Comparison of ENCODE assay signal across 8 mouse cellular contexts in genomic region chr11:62746001-62746533, GRCm38 (mm10). TPM values are rescaled to one million over a fixed set of nuclear protein-coding genes. Genes with fewer than 3 reads are reported as not detected.
DNase-seq lines count a peak whose midpoint lies in the region; ATAC-seq and TF ChIP-seq lines count a peak whose summit lies in the region.

No protein-coding gene starts in this region.

- no peak overlapping the region for H3K27ac ChIP-seq in embryonic facial prominence, embryonic 15.5 days (replicated peaks)
- no peak overlapping the region for H3K27ac ChIP-seq in heart, embryonic 12.5 days (ENCODE audit: poor library complexity, severe bottlenecking)
- no peak overlapping the region for H3K27ac ChIP-seq in kidney, embryonic 15.5 days
- no peak overlapping the region for H3K27ac ChIP-seq in limb, embryonic 14.5 days (replicated peaks; ENCODE audit: low read depth, low read length)
- H3K27ac ChIP-seq in midbrain, embryonic 15.5 days: 0 out of 2 replicates have a peak overlapping the region, but pooled peaks have one; percentile 41
- H3K27ac ChIP-seq in stomach, embryonic 14.5 days (ENCODE audit: low read length): no peak overlapping the region

- peak; percentile 41 to 72 for DNase-seq in spleen, adult 18-20 months
- DNase-seq in spleen, adult 12 weeks (ENCODE audit: low spot score): no peak
- peak; percentile 70 for DNase-seq in limb, embryonic 14.5 days (ENCODE audit: low spot score)

- peak overlapping the region; percentile 61 for H3K4me2 ChIP-seq in embryonic facial prominence, embryonic 15.5 days (replicated peaks)
- peak overlapping the region; percentile 74 for H3K4me2 ChIP-seq in heart, embryonic 12.5 days
- peak overlapping the region; percentile 60 for H3K4me2 ChIP-seq in kidney, embryonic 15.5 days
- H3K4me2 ChIP-seq in limb, embryonic 14.5 days (replicated peaks; ENCODE audit: low read depth, low read length, severe bottlenecking): peak overlapping the region; percentile 51
- peak overlapping the region; percentile 55 for H3K4me2 ChIP-seq in midbrain, embryonic 15.5 days
- peak overlapping the region; percentile 48 for H3K4me2 ChIP-seq in stomach, embryonic 14.5 days (replicated peaks; ENCODE audit: low read depth, low read length)

- peaks cover 11% of the 10 kb centered on the region; the same call in 1 of the 2 replicates for H3K4me1 ChIP-seq in embryonic facial prominence, embryonic 15.5 days
- H3K4me1 ChIP-seq in heart, embryonic 12.5 days (replicated peaks): no peaks in the 10 kb centered on the region
- H3K4me1 ChIP-seq in kidney, embryonic 15.5 days: peaks cover 9% of the 10 kb centered on the region; the same call in 1 of the 2 replicates
- H3K4me1 ChIP-seq in limb, embryonic 14.5 days (ENCODE audit: control insufficient read depth, insufficient read depth, low read length): no peaks in the 10 kb centered on the region
- peaks cover 13% of the 10 kb centered on the region; the same call in 1 of the 2 replicates for H3K4me1 ChIP-seq in midbrain, embryonic 15.5 days
- H3K4me1 ChIP-seq in stomach, embryonic 14.5 days (ENCODE audit: control insufficient read depth, insufficient read depth, low read length): no peaks in the 10 kb centered on the region

- no peaks in the 10 kb centered on the region for H3K9me3 ChIP-seq in embryonic facial prominence, embryonic 15.5 days (replicated peaks)
- H3K9me3 ChIP-seq in heart, embryonic 12.5 days (replicated peaks): no peaks in the 10 kb centered on the region
- H3K9me3 ChIP-seq in kidney, embryonic 15.5 days (replicated peaks): no peaks in the 10 kb centered on the region
- no peaks in the 10 kb centered on the region for H3K9me3 ChIP-seq in limb, embryonic 14.5 days (ENCODE audit: control insufficient read depth, low read length)
- no peaks in the 10 kb centered on the region for H3K9me3 ChIP-seq in midbrain, embryonic 15.5 days
- H3K9me3 ChIP-seq in stomach, embryonic 14.5 days (ENCODE audit: control insufficient read depth, low read depth, low read length): no peaks in the 10 kb centered on the region

- peak overlapping the region; percentile 36 for H3K4me3 ChIP-seq in embryonic facial prominence, embryonic 15.5 days (replicated peaks)
- peak overlapping the region; percentile 46 for H3K4me3 ChIP-seq in heart, embryonic 12.5 days
- peak overlapping the region; percentile 39 for H3K4me3 ChIP-seq in kidney, embryonic 15.5 days (replicated peaks)
- peak overlapping the region; percentile 27 for H3K4me3 ChIP-seq in limb, embryonic 14.5 days (replicated peaks; ENCODE audit: low read length)
- H3K4me3 ChIP-seq in midbrain, embryonic 15.5 days: peak overlapping the region; percentile 39
- peak overlapping the region; percentile 24 for H3K4me3 ChIP-seq in stomach, embryonic 14.5 days (ENCODE audit: low read depth, low read length)

- 0 out of 2 replicates have a peak, but pooled peaks have one; percentile 31 for ATAC-seq in embryonic facial prominence, embryonic 15.5 days (ENCODE audit: insufficient number of reproducible peaks, low FRiP score, low TSS enrichment, low read depth)
- ATAC-seq in heart, embryonic 12.5 days (ENCODE audit: insufficient number of reproducible peaks, low FRiP score): no peak
- ATAC-seq in kidney, embryonic 15.5 days (replicated peaks; ENCODE audit: low FRiP score): 0 out of 2 replicates have a peak, but pooled peaks have one; percentile 52
- peak; percentile 71; the same call in 1 of the 2 replicates for ATAC-seq in limb, embryonic 14.5 days (ENCODE audit: low FRiP score, low read depth)
- peak; percentile 89 for ATAC-seq in midbrain, embryonic 15.5 days (replicated peaks)
- ATAC-seq in stomach, embryonic 14.5 days (ENCODE audit: insufficient number of reproducible peaks, insufficient read depth, low FRiP score, low read depth): peak; percentile 67; the same call in 1 of the 2 replicates

- WGBS in embryonic facial prominence, embryonic 15.5 days: 3% methylated on average over 27 of the region's 27 CpGs
- 4% methylated on average over 27 of the region's 27 CpGs for WGBS in heart, embryonic 12.5 days
- 4% methylated on average over 27 of the region's 27 CpGs for WGBS in kidney, embryonic 15.5 days
- WGBS in limb, embryonic 14.5 days: 2% methylated on average over 27 of the region's 27 CpGs
- 2% methylated on average over 27 of the region's 27 CpGs for WGBS in midbrain, embryonic 15.5 days
- WGBS in stomach, embryonic 14.5 days: 3% methylated on average over 27 of the region's 27 CpGs

- TF ChIP-seq POLR2A in limb, embryonic 14.5 days (IDR thresholded peaks at IDR 0.05; ENCODE audit: borderline replicate concordance, extremely low read depth, insufficient read depth, insufficient read length): no peak

- peaks cover 27% of the 10 kb centered on the region for H3K27me3 ChIP-seq in embryonic facial prominence, embryonic 15.5 days
- H3K27me3 ChIP-seq in heart, embryonic 12.5 days (replicated peaks): peaks cover 20% of the 10 kb centered on the region
- H3K27me3 ChIP-seq in kidney, embryonic 15.5 days: peaks cover 40% of the 10 kb centered on the region
- 0 out of 2 replicates have a peak, but pooled peaks cover 3% of the 10 kb centered on the region for H3K27me3 ChIP-seq in limb, embryonic 14.5 days (ENCODE audit: control insufficient read depth, insufficient read depth, low read length)
- no peaks in the 10 kb centered on the region for H3K27me3 ChIP-seq in midbrain, embryonic 15.5 days (replicated peaks)
- 0 out of 2 replicates have a peak, but pooled peaks cover 5% of the 10 kb centered on the region for H3K27me3 ChIP-seq in stomach, embryonic 14.5 days (ENCODE audit: control insufficient read depth, insufficient read depth, low read length)

- no peak overlapping the region for H3K9ac ChIP-seq in embryonic facial prominence, embryonic 15.5 days
- H3K9ac ChIP-seq in heart, embryonic 12.5 days: no peak overlapping the region
- H3K9ac ChIP-seq in kidney, embryonic 15.5 days: 0 out of 2 replicates have a peak overlapping the region, but pooled peaks have one; percentile 11
- no peak overlapping the region for H3K9ac ChIP-seq in limb, embryonic 14.5 days (ENCODE audit: low read depth, low read length, severe bottlenecking)
- H3K9ac ChIP-seq in midbrain, embryonic 15.5 days: peak overlapping the region; percentile 34; the same call in 1 of the 2 replicates
- no peak overlapping the region for H3K9ac ChIP-seq in stomach, embryonic 14.5 days (replicated peaks; ENCODE audit: low read depth, low read length)

- no peaks in the 10 kb centered on the region for H3K36me3 ChIP-seq in embryonic facial prominence, embryonic 15.5 days
- H3K36me3 ChIP-seq in heart, embryonic 12.5 days: no peaks in the 10 kb centered on the region
- H3K36me3 ChIP-seq in kidney, embryonic 15.5 days: no peaks in the 10 kb centered on the region
- H3K36me3 ChIP-seq in limb, embryonic 14.5 days (ENCODE audit: control insufficient read depth, insufficient read depth, low read length): no peaks in the 10 kb centered on the region
- no peaks in the 10 kb centered on the region for H3K36me3 ChIP-seq in midbrain, embryonic 15.5 days (replicated peaks)
- H3K36me3 ChIP-seq in stomach, embryonic 14.5 days (ENCODE audit: control insufficient read depth, insufficient read depth, low read length): no peaks in the 10 kb centered on the region

RNA-seq across cellular contexts. Expression of gene Gm10428, which starts 6.8 kb away (rescaled TPM):
- polyA plus RNA-seq in embryonic facial prominence, embryonic 15.5 days (2015; fragmentation: Nextera tagmentation; extraction: Ambion mirVana): not detected in 2 replicates
- polyA plus RNA-seq in heart, embryonic 12.5 days (2016; fragmentation: Nextera tagmentation; extraction: Ambion mirVana): not detected in 2 replicates
- polyA plus RNA-seq in kidney, embryonic 15.5 days (2015; fragmentation: Nextera tagmentation; extraction: Ambion mirVana): not detected in 2 replicates
- polyA plus RNA-seq in limb, embryonic 14.5 days (2012; rRNA removed): not detected in 2 replicates
- not detected in 2 replicates for polyA plus RNA-seq in limb, embryonic 14.5 days (2014; fragmentation: Nextera tagmentation; extraction: Ambion mirVana)
- polyA plus RNA-seq in midbrain, embryonic 15.5 days (2015; fragmentation: Nextera tagmentation; extraction: Ambion mirVana): not detected in 2 replicates
- not detected in 2 replicates for polyA plus RNA-seq in stomach, embryonic 14.5 days (2014; fragmentation: Nextera tagmentation; extraction: Ambion mirVana)

RNA-seq across cellular contexts. Expression of gene Zfp287, which starts 14.4 kb away (rescaled TPM):
- polyA plus RNA-seq in embryonic facial prominence, embryonic 15.5 days (2015; fragmentation: Nextera tagmentation; extraction: Ambion mirVana): 9.1 and 10.5 TPM in 2 replicates
- polyA plus RNA-seq in heart, embryonic 12.5 days (2016; fragmentation: Nextera tagmentation; extraction: Ambion mirVana): 6.3 and 6.4 TPM in 2 replicates
- 8.6 and 8.9 TPM in 2 replicates for polyA plus RNA-seq in kidney, embryonic 15.5 days (2015; fragmentation: Nextera tagmentation; extraction: Ambion mirVana)
- polyA plus RNA-seq in limb, embryonic 14.5 days (2012; rRNA removed): 7.7 and 8.9 TPM in 2 replicates
- polyA plus RNA-seq in limb, embryonic 14.5 days (2014; fragmentation: Nextera tagmentation; extraction: Ambion mirVana): 9.2 and 10.7 TPM in 2 replicates
- polyA plus RNA-seq in midbrain, embryonic 15.5 days (2015; fragmentation: Nextera tagmentation; extraction: Ambion mirVana): 22.2 and 24.9 TPM in 2 replicates
- 10.1 and 10.9 TPM in 2 replicates for polyA plus RNA-seq in stomach, embryonic 14.5 days (2014; fragmentation: Nextera tagmentation; extraction: Ambion mirVana)

RNA-seq across cellular contexts. Expression of gene Zfp286, which starts 43.2 kb away (rescaled TPM):
- polyA plus RNA-seq in embryonic facial prominence, embryonic 15.5 days (2015; fragmentation: Nextera tagmentation; extraction: Ambion mirVana): 22.4 and 23.4 TPM in 2 replicates
- polyA plus RNA-seq in heart, embryonic 12.5 days (2016; fragmentation: Nextera tagmentation; extraction: Ambion mirVana): 10.6 and 11.0 TPM in 2 replicates
- polyA plus RNA-seq in kidney, embryonic 15.5 days (2015; fragmentation: Nextera tagmentation; extraction: Ambion mirVana): 17.6 and 17.8 TPM in 2 replicates
- polyA plus RNA-seq in limb, embryonic 14.5 days (2012; rRNA removed): 14.0 and 17.0 TPM in 2 replicates
- polyA plus RNA-seq in limb, embryonic 14.5 days (2014; fragmentation: Nextera tagmentation; extraction: Ambion mirVana): 22.2 and 31.9 TPM in 2 replicates
- 33.0 and 36.3 TPM in 2 replicates for polyA plus RNA-seq in midbrain, embryonic 15.5 days (2015; fragmentation: Nextera tagmentation; extraction: Ambion mirVana)
- polyA plus RNA-seq in stomach, embryonic 14.5 days (2014; fragmentation: Nextera tagmentation; extraction: Ambion mirVana): 23.2 and 24.9 TPM in 2 replicates

Comparison
In these comparisons a context has a peak if more than half of its experiments do, and no peak if none do; other contexts are left out.
1. H3K9ac ChIP-seq: peak in kidney, embryonic 15.5 days (single experiment) and midbrain, embryonic 15.5 days (single experiment); none in embryonic facial prominence, embryonic 15.5 days (single experiment), heart, embryonic 12.5 days (single experiment), limb, embryonic 14.5 days (single experiment) and stomach, embryonic 14.5 days (single experiment).
2. Peak in every context shown above with its lines, with median percentiles within 50 percentile points of each other: H3K4me2 ChIP-seq and H3K4me3 ChIP-seq.